Mouse (Mus musculus) forebrain, embryonic 13.5 days (tissue): Measurements from ENCODE around the gene Col5a2. TPM values are rescaled to one million over a fixed set of nuclear protein-coding genes. Genes with fewer than 3 reads are reported as not detected.

Source experiments
- ATAC-seq: fragments of 200-750 bp; cut with Nextera tagmentation; 2 replicates; pipeline ENCODE4 v1.8.0; 2017
- H3K27ac ChIP-seq: fragments of 300-500 bp; sonication (generic); 2 replicates; pipeline ENCODE4 v1.5.1; 2015; ENCODE audit warnings: inconsistent platforms, mild to moderate bottlenecking, moderate library complexity
- H3K27me3 ChIP-seq: fragments of 300-500 bp; sonication (generic); 2 replicates; pipeline ENCODE4 v1.6.1; 2015; ENCODE audit warnings: mild to moderate bottlenecking, inconsistent platforms
- H3K36me3 ChIP-seq: fragments of 300-500 bp; sonication (generic); 2 replicates; pipeline ENCODE4 v1.6.1; 2015; ENCODE audit warnings: mild to moderate bottlenecking, inconsistent platforms; ENCODE audit not compliant: poor library complexity, severe bottlenecking
- H3K4me1 ChIP-seq: fragments of 300-500 bp; sonication (generic); 2 replicates; pipeline ENCODE4 v1.6.1; 2015; ENCODE audit warnings: inconsistent platforms
- H3K4me2 ChIP-seq: fragments of 300-500 bp; sonication (generic); 2 replicates; pipeline ENCODE4 v1.6.1; 2015; ENCODE audit warnings: inconsistent platforms, mild to moderate bottlenecking, moderate library complexity
- H3K4me3 ChIP-seq: fragments of 300-500 bp; sonication (generic); 2 replicates; pipeline ENCODE4 v1.5.1; 2015; ENCODE audit warnings: mild to moderate bottlenecking, inconsistent platforms
- H3K9ac ChIP-seq: fragments of 300-500 bp; sonication (generic); 2 replicates; pipeline ENCODE4 v1.6.1; 2015; ENCODE audit warnings: mild to moderate bottlenecking, inconsistent platforms
- H3K9me3 ChIP-seq: fragments of 300-500 bp; sonication (generic); replicated peaks from 2 replicates; pipeline ENCODE4 v1.6.1; 2016; ENCODE audit warnings: inconsistent platforms
- WGBS: fragments of 180-500 bp; shearing (Covaris S2); methylation state at CpG from one replicate; pipeline ENCODE4 v1.1.7; 2015; 5-methylcytosine and 5-hydroxymethylcytosine counted together
- polyA plus RNA-seq: library from polyadenylated mRNA; unstranded; fragments of >200 nt; fragmentation: Nextera tagmentation; extraction: Ambion mirVana; gene quantifications from 2 replicates; pipeline ENCODE4 v1.2.1, GENCODE M21; 2015

Gene Col5a2
- polyA plus RNA-seq, 1 experiment from 2014 or later = 11.8 TPM

DNA sequence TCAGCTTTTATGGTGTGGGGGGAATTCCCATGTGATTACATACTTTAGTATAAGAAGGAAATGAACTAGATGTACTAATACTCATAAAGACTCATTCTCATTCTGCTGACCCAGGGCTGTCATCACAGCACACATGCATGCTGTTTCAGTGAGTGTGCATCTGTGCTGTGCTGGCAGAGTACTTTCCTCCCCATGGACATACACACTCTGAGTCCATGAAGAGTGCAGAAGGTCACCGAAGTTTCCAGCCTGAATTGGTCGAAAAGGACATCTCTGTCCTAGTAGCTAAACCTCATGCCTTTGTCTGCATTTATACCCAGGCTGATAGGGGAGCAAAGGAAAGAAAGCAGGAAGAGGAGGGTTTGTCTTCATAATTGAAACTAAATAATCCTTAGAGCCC, 83.2 kb downstream of the Col5a2 start:
- Histone ChIP-seq H3K4me3 (no peak overlapping the region), H3K27ac (no peak overlapping the region), H3K27me3 (no peaks in the 10 kb centered on the region), H3K9ac (no peak overlapping the region), H3K36me3 (no peaks in the 10 kb centered on the region), H3K9me3 (no peaks in the 10 kb centered on the region), H3K4me1 (no peaks in the 10 kb centered on the region), H3K4me2 (no peak overlapping the region)
- ATAC-seq = no peak
- 83% methylated on average over 2 of the region's 2 CpGs for WGBS

DNA sequence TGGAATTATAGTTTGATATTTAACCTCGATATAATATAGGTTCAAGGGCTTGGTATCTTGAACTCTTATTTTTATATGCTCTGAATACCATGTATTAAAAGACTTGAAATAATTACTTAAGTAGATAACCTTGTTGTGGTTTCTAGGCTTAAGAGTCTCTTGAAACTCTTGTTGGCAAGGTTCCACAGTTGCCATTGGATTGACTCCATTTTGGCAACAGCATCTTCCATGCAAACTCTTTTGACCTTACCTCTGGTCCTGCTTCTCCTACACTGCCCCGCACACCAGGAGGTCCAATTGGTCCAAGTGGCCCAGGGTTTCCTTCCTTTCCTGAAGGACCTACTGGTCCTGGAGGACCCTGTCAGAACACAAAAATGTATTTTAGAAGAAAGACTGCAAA, 121.2 kb downstream of the Col5a2 start:
- Histone ChIP-seq H3K4me3 (no peak overlapping the region), H3K4me1 (no peaks in the 10 kb centered on the region), H3K36me3 (no peaks in the 10 kb centered on the region), H3K27ac (no peak overlapping the region), H3K9me3 (no peaks in the 10 kb centered on the region), H3K27me3 (no peaks in the 10 kb centered on the region), H3K9ac (no peak overlapping the region), H3K4me2 (no peak overlapping the region)
- ATAC-seq = no peak
- WGBS = 95% methylated on average over 2 of the region's 2 CpGs

DNA sequence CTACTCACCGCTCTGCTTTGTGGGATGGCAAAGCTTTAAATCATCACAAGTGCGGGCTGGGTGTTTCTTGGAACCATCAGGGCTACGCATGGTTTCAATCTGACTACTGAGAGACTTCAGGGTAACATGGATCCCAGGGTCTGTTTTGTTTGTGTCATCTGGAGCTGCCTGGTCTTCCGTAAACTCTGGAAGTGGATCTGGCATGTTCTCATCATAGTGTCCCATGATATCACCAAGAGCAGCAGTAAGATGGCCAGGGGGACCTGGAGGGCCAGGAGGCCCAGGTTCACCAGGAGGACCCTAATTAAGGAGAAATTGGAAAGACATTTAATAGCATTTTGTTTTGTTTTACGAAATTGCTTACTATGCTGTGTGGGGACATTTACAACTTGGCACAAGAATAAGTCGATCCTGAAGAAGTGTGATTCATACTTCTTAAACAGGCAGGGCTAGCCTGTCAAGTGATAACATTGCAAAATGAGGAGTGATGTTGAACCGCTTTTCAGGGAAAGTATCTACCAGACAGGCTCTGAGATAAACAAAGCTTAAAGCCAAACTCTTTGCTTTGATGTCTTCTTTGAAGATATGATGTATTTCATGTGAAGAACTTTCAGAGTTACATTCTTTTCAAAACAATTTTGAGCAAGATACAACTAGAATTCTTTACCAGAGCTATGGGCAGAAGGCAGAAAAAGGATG, 122.9 kb downstream of the Col5a2 start:
- no peak overlapping the region for H3K27ac ChIP-seq
- no peaks in the 10 kb centered on the region for H3K36me3 ChIP-seq
- H3K4me2 ChIP-seq = no peak overlapping the region
- no peak overlapping the region for H3K4me3 ChIP-seq
- no peaks in the 10 kb centered on the region for H3K9me3 ChIP-seq
- H3K9ac ChIP-seq = no peak overlapping the region
- WGBS = 83% methylated on average over 7 of the region's 7 CpGs
- H3K27me3 ChIP-seq = no peaks in the 10 kb centered on the region
- H3K4me1 ChIP-seq = no peaks in the 10 kb centered on the region
- ATAC-seq = no peak

DNA sequence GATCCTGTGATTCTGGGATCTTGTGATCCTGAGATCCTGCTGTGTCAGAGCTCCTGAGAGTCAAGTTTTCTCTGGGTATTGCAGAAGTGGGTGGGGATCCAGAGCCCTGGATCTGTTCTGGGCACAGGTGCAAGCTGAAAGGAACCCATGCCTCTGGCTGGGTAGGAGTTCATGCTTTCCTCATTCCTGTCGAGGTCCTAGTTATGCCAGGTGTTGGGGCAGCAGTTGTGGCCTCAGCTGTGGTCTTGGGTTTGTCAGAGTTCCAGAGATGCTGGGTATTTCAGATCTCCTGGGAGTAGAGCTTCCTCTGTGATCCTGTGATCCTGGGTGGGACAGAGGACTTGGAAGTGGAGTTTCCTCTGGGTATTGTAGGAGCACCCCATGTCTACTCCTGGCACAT, 137.7 kb downstream of the Col5a2 start:
- H3K4me2 ChIP-seq = no peak overlapping the region
- no peak overlapping the region for H3K4me3 ChIP-seq
- no peaks in the 10 kb centered on the region for H3K27me3 ChIP-seq
- no peaks in the 10 kb centered on the region for H3K4me1 ChIP-seq
- no peak overlapping the region for H3K9ac ChIP-seq
- no peak overlapping the region for H3K27ac ChIP-seq
- WGBS = 80% methylated on average over 1 of the region's 1 CpGs
- no peaks in the 10 kb centered on the region for H3K36me3 ChIP-seq
- no peak for ATAC-seq
- no peaks in the 10 kb centered on the region; the same call in 1 of the 2 replicates for H3K9me3 ChIP-seq

DNA sequence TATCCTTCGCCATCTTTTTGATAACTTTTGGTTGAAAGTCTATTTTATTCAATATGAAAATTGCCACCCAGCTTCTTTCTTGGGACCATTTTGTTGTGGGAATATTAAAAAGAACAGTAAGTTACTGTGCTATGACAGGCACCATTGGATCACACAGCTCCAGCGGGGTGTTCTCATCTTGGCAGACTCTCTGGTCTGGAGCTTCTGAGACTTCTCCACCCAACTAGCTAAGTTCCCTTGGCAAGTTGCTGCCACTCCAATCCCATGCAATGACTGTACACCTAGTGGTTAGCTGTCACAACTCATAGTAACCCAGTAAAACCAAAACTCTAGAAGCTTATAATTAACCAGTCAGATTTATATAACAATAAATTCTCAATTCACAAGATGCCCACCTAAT, 139.8 kb downstream of the Col5a2 start:
- H3K4me1 ChIP-seq = no peaks in the 10 kb centered on the region
- no peak overlapping the region for H3K4me3 ChIP-seq
- no peak overlapping the region for H3K27ac ChIP-seq
- H3K9ac ChIP-seq = no peak overlapping the region
- no peaks in the 10 kb centered on the region for H3K27me3 ChIP-seq
- ATAC-seq = no peak
- H3K4me2 ChIP-seq = no peak overlapping the region
- H3K9me3 ChIP-seq = no peaks in the 10 kb centered on the region
- no peaks in the 10 kb centered on the region for H3K36me3 ChIP-seq
- 97% methylated on average over 2 of the region's 2 CpGs for WGBS

DNA sequence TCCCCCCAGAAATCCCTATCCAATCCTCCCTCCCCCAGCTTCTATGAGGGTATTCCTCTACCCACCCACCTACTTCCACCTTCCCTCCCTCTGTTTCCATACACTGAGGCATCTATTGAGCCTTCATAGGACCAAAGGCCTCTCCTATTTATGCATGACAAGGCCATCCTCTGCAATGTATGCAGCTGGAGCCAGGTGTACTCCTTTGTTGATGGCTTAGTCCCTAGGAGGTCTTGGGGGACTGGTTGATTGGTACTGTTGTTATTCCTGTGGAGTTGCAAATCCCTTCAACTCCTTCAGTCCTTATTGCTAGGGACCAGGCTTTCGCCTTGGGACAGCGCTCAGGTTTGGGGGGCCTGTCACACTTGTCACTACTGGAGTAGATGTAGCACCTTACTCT, 143.4 kb downstream of the Col5a2 start:
- Histone ChIP-seq H3K36me3 (no peaks in the 10 kb centered on the region), H3K4me3 (no peak overlapping the region), H3K27ac (no peak overlapping the region), H3K4me1 (no peaks in the 10 kb centered on the region), H3K27me3 (no peaks in the 10 kb centered on the region), H3K4me2 (no peak overlapping the region), H3K9ac (no peak overlapping the region), H3K9me3 (no peaks in the 10 kb centered on the region)
- 77% methylated on average over 2 of the region's 2 CpGs for WGBS
- ATAC-seq = no peak

DNA sequence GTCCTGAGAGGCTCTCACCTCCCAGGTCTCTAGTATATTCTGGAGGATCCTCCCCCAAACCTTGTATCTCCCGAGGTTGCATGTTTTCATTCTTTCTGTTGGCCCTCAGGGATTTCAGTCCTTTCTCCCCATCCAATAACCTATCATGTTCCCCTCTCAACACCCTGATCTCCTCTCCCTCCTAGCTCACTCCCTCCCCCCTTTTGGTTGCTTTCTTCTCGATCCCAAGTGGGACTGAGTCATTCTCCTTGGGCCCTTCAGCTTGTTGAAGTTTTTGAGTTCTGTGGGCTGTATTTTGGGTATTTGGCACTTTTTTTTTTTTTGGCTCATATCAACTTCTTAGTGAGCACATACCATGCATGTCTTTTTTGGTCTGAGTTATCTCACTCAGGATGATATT, 143.9 kb downstream of the Col5a2 start:
- Histone ChIP-seq H3K27ac (no peak overlapping the region), H3K9ac (no peak overlapping the region), H3K4me3 (no peak overlapping the region), H3K4me2 (no peak overlapping the region), H3K9me3 (no peaks in the 10 kb centered on the region), H3K36me3 (no peaks in the 10 kb centered on the region), H3K27me3 (no peaks in the 10 kb centered on the region), H3K4me1 (no peaks in the 10 kb centered on the region)
- ATAC-seq = no peak
- 81% methylated on average over 2 of the region's 2 CpGs for WGBS

DNA sequence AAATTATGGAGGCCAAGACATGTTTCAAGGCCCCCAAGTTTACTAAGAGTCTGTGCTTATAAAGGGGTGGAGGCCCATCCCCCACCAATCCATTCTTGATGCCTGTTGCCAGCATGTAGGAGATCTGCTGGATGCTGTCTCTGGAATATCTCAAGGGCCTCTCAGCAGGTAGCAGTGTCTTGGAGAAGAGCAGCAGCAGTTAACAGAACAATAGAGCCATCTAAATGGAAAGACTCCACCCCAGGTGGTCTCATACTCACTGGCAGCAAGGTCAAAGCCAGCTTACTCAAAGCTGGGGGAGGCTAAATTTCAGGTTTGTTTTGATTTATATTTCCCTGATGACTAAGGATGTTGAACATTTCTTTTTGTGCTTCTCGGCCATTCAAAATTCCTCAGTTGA, 145.1 kb downstream of the Col5a2 start:
- Histone ChIP-seq H3K4me1 (no peaks in the 10 kb centered on the region), H3K4me3 (no peak overlapping the region), H3K36me3 (no peaks in the 10 kb centered on the region), H3K9me3 (no peaks in the 10 kb centered on the region), H3K27ac (no peak overlapping the region), H3K9ac (no peak overlapping the region), H3K27me3 (no peaks in the 10 kb centered on the region), H3K4me2 (no peak overlapping the region)
- no peak for ATAC-seq
- 78% methylated on average over 1 of the region's 1 CpGs for WGBS

DNA sequence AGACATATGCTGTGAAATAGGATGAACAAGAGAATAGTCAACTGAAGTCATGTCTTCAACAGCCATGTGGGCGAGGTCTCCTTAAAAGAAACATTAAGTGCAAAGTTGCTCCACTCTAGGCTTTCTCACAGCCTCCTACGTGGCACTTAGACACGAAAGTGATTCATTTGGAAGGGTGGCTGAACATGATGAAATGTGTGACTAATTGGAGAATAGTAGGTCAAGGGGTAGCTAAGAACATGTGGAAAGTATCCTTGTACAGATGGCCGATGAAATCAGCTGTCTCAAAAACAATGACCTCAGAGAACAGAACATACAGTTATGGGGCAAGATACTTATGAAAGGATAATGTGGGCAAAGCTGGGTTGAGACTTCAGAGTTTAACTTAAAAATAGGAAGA, 147.1 kb downstream of the Col5a2 start:
- no peak overlapping the region for H3K4me2 ChIP-seq

DNA sequence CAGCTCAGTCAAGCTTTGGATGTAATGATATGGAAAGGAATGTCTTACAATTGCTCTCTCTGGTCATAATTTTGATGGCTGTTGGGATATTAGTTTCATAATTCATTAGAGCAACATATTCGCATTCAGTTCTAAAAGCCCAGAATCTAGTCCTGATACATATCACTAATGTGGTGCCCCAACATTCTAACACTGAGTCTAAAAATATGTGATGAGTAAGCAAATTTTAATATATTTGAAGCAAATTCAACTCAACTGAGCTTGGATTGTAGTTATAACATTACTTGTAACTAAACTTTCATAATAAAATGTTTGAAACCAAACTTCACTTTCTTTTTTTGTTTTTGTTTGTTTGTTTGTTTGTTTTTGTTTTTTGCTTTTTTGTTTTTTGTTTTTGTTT, 173.9 kb downstream of the Col5a2 start:
- no peak overlapping the region for H3K9ac ChIP-seq
- H3K9me3 ChIP-seq = no peaks in the 10 kb centered on the region
- no peak overlapping the region for H3K27ac ChIP-seq
- no peak for ATAC-seq
- H3K4me2 ChIP-seq = no peak overlapping the region
- no peaks in the 10 kb centered on the region for H3K4me1 ChIP-seq
- WGBS = 93% methylated on average over 1 of the region's 1 CpGs
- H3K36me3 ChIP-seq = no peaks in the 10 kb centered on the region
- no peaks in the 10 kb centered on the region for H3K27me3 ChIP-seq
- H3K4me3 ChIP-seq = no peak overlapping the region

More for the DNA sequence above, 147.1 kb downstream of the Col5a2 start:
- no peaks in the 10 kb centered on the region for H3K36me3 ChIP-seq
- H3K9ac ChIP-seq = no peak overlapping the region
- no peaks in the 10 kb centered on the region for H3K4me1 ChIP-seq
- H3K27ac ChIP-seq = no peak overlapping the region
- no peaks in the 10 kb centered on the region for H3K9me3 ChIP-seq
- no peak overlapping the region for H3K4me3 ChIP-seq
- no peak for ATAC-seq
- no peaks in the 10 kb centered on the region for H3K27me3 ChIP-seq
- 86% methylated on average over 4 of the region's 4 CpGs for WGBS

Other genes with a start within 250 kb of the Col5a2 start
- gene Col3a1, start 191.7 kb downstream of the Col5a2 start, polyA plus RNA-seq = 94.5 and 101 TPM in 2 replicates